In genomic region chr6:97675181-97675756, GRCm38 (mm10) we compare ENCODE assay signal across 27 mouse cellular contexts. TPM values are rescaled to one million over a fixed set of nuclear protein-coding genes. Genes with fewer than 3 reads are reported as not detected.
DNase-seq lines count a peak whose midpoint lies in the region; ATAC-seq lines count a peak whose summit lies in the region.
"Had no signal": no experiment of that assay in that cellular context is flagged by ENCODE, and none has a peak within 500 bp of the region (broad histone marks: within the 10 kb centered on the region; RNA-seq: fewer than 3 reads in every experiment).

No protein-coding gene starts in this region.

- H3K36me3 ChIP-seq in stomach, embryonic 16.5 days (ENCODE audit: control insufficient read depth, insufficient read depth, low read length) = no peaks in the 10 kb centered on the region
- H3K36me3 ChIP-seq: embryonic facial prominence, embryonic 12.5 days; G1E; hindbrain, embryonic 12.5 days had no signal

- H3K4me1 ChIP-seq in stomach, embryonic 16.5 days (ENCODE audit: control insufficient read depth, insufficient read depth, low read length) = no peaks in the 10 kb centered on the region
- H3K4me1 ChIP-seq: embryonic facial prominence, embryonic 12.5 days; hindbrain, embryonic 12.5 days had no signal

- H3K27ac ChIP-seq in stomach, embryonic 16.5 days (ENCODE audit: low read length) = no peak overlapping the region
- H3K27ac ChIP-seq: embryonic facial prominence, embryonic 12.5 days; forebrain, embryonic 13.5 days; heart, adult 2 months; hindbrain, embryonic 12.5 days; macrophage had no signal

- peak; percentile 73; the same call in 1 of the 2 replicates for ATAC-seq in stomach, embryonic 16.5 days (ENCODE audit: insufficient read depth, low FRiP score)
- ATAC-seq: forebrain, embryonic 13.5 days; intestine, postnatal 0 days; liver, postnatal 0 days; lung, postnatal 0 days; Patski had no signal

- H3K4me3 ChIP-seq in stomach, embryonic 16.5 days (replicated peaks; ENCODE audit: low read length) = no peak overlapping the region
- H3K4me3 ChIP-seq: embryonic facial prominence, embryonic 12.5 days; erythroblast, embryonic 14.5 days; forebrain, embryonic 13.5 days; heart, adult 2 months; hindbrain, embryonic 12.5 days had no signal

- H3K9ac ChIP-seq in stomach, embryonic 16.5 days (ENCODE audit: low read length) = no peak overlapping the region
- H3K9ac ChIP-seq: embryonic facial prominence, embryonic 12.5 days; forebrain, embryonic 13.5 days; hindbrain, embryonic 12.5 days; liver, postnatal 0 days had no signal

- DNase-seq in left cerebral cortex, postnatal 36 days (ENCODE audit: low spot score in 2 of 2) = peak; percentile 3 to 4
- no peak for DNase-seq in left cerebral cortex, adult 11 months (ENCODE audit: low spot score)
- DNase-seq in layer of hippocampus, adult 11-12 months (ENCODE audit: low spot score) = peak; percentile 49
- DNase-seq in layer of hippocampus, adult 9-10 months (ENCODE audit: low spot score) = peak; percentile 55
- no peak for DNase-seq in c-Kit-positive CD71-positive TER-119-positive erythroid progenitor cells, embryonic 14.5 days (ENCODE audit: low spot score)
- no peak for DNase-seq in heart, adult 9 months (ENCODE audit: low spot score in 2 of 2)
- DNase-seq: adrenal gland, postnatal 36 days; B cell, adult 2 months; cerebellum, adult 18-20 months; cerebellum, postnatal 14 days; gastrocnemius, postnatal 25 days; heart, adult 2 months; kidney, postnatal 25 days; liver, postnatal 0 days; thymus, postnatal 36 days had no signal

- H3K4me2 ChIP-seq in stomach, embryonic 16.5 days (ENCODE audit: low read depth, low read length) = no peak overlapping the region
- H3K4me2 ChIP-seq: embryonic facial prominence, embryonic 12.5 days; forebrain, embryonic 13.5 days; hindbrain, embryonic 12.5 days; midbrain, embryonic 11.5 days had no signal

- 61% methylated on average over 5 of the region's 5 CpGs for WGBS in stomach, embryonic 16.5 days

- H3K9me3 ChIP-seq in stomach, embryonic 16.5 days (replicated peaks; ENCODE audit: control insufficient read depth, low read length) = no peaks in the 10 kb centered on the region
- H3K9me3 ChIP-seq: embryonic facial prominence, embryonic 12.5 days; forebrain, embryonic 13.5 days had no signal

- intact Hi-C loops in left cerebral cortex, postnatal 36 days (cut with DNase I) = no loop called here

- no peaks in the 10 kb centered on the region for H3K27me3 ChIP-seq in stomach, embryonic 16.5 days (ENCODE audit: control insufficient read depth, insufficient read depth, low read length)
- H3K27me3 ChIP-seq: CH12.LX; embryonic facial prominence, embryonic 12.5 days; forebrain, embryonic 13.5 days; hindbrain, embryonic 12.5 days had no signal

RNA-seq across cellular contexts. Expression of gene Frmd4b, which starts 57.9 kb away (rescaled TPM):
- total RNA-seq in left cerebral cortex, postnatal 36 days (2021) = 10 to 100 TPM; 13.7 to 20.4 TPM
- polyA plus RNA-seq in stomach, embryonic 16.5 days (2015; fragmentation: Nextera tagmentation; extraction: Ambion mirVana) = 17.1 and 17.5 TPM in 2 replicates
- polyA plus RNA-seq: erythroblast, embryonic 14.5 days; G1E had no signal

Comparison
In these comparisons a context has a peak if more than half of its experiments do, and no peak if none do; other contexts are left out.
1. DNase-seq: peak in left cerebral cortex, postnatal 36 days (2 of 2), layer of hippocampus, adult 11-12 months (single experiment) and layer of hippocampus, adult 9-10 months (single experiment); none in left cerebral cortex, adult 11 months (single experiment), c-Kit-positive CD71-positive TER-119-positive erythroid progenitor cells, embryonic 14.5 days (single experiment) and heart, adult 9 months (0 of 2).